Mouse (Mus musculus): ENCODE data around the gene Gm42688. TPM values are rescaled to one million over a fixed set of nuclear protein-coding genes. Genes with fewer than 3 reads are reported as not detected.
"Not testable (repeated sequence)": the region's sequence is repeated elsewhere in the genome, so short reads cannot be mapped to it uniquely, and the experiment has no call there.

The Gm42688 gene
- polyA plus RNA-seq, 1 experiment, result 4.4 TPM

- Histone ChIP-seq H3K4me1 (ENCODE audit: control insufficient read depth, insufficient read depth, low read length) (no peaks in the 10 kb centered on the region), H3K36me3 (ENCODE audit: control insufficient read depth, insufficient read depth, low read length) (no peaks in the 10 kb centered on the region), H3K4me3 (ENCODE audit: insufficient read depth, low read depth, low read length) (no peak overlapping the region), H3K27ac (ENCODE audit: insufficient read depth, low read depth, low read length) (no peak overlapping the region), H3K27me3 (replicated peaks; ENCODE audit: control insufficient read depth, insufficient read depth, low read length) (no peaks in the 10 kb centered on the region)
- no peak for DNase-seq
- TF ChIP-seq CTCF (conservative IDR thresholded peaks at IDR 0.05; ENCODE audit: insufficient read depth, insufficient read length, low read depth, low read length), result no peak
- TF ChIP-seq POLR2A (IDR thresholded peaks at IDR 0.05; ENCODE audit: low read depth, low read length), result no peak
- WGBS, result 79% methylated on average over 12 of the region's 12 CpGs
Measured at GRCm38 (mm10) chr6:83153038-83153437, 51.6 kb downstream of the Gm42688 start.

- no peaks in the 10 kb centered on the region for H3K4me1 ChIP-seq (ENCODE audit: control insufficient read depth, insufficient read depth, low read length)
- H3K27me3 ChIP-seq (replicated peaks; ENCODE audit: control insufficient read depth, insufficient read depth, low read length), result no peaks in the 10 kb centered on the region
- H3K36me3 ChIP-seq (ENCODE audit: control insufficient read depth, insufficient read depth, low read length), result no peaks in the 10 kb centered on the region
- no peak for TF ChIP-seq CTCF (conservative IDR thresholded peaks at IDR 0.05; ENCODE audit: insufficient read depth, insufficient read length, low read depth, low read length)
- TF ChIP-seq POLR2A (IDR thresholded peaks at IDR 0.05; ENCODE audit: low read depth, low read length), result no peak
- no peak overlapping the region for H3K4me3 ChIP-seq (ENCODE audit: insufficient read depth, low read depth, low read length)
- H3K27ac ChIP-seq (ENCODE audit: insufficient read depth, low read depth, low read length), result no peak overlapping the region
- 59% methylated on average over 5 of the region's 5 CpGs for WGBS
- no peak for DNase-seq
Measured at GRCm38 (mm10) chr6:83153485-83153884, 52.1 kb downstream of the Gm42688 start.

- no peak overlapping the region for H3K27ac ChIP-seq (ENCODE audit: insufficient read depth, low read depth, low read length)
- WGBS, result 13% methylated on average over 23 of the region's 23 CpGs
- no peaks in the 10 kb centered on the region for H3K27me3 ChIP-seq (replicated peaks; ENCODE audit: control insufficient read depth, insufficient read depth, low read length)
- TF ChIP-seq CTCF (conservative IDR thresholded peaks at IDR 0.05; ENCODE audit: insufficient read depth, insufficient read length, low read depth, low read length) (no peak), POLR2A (IDR thresholded peaks at IDR 0.05; ENCODE audit: low read depth, low read length) (no peak)
- no peaks in the 10 kb centered on the region for H3K4me1 ChIP-seq (ENCODE audit: control insufficient read depth, insufficient read depth, low read length)
- no peaks in the 10 kb centered on the region for H3K36me3 ChIP-seq (ENCODE audit: control insufficient read depth, insufficient read depth, low read length)
- no peak for DNase-seq
- H3K4me3 ChIP-seq (ENCODE audit: insufficient read depth, low read depth, low read length), result peak overlapping the region; percentile 68
Measured at GRCm38 (mm10) chr6:83155552-83156238, 54.3 kb downstream of the Gm42688 start.

GRCm38 (mm10) chr6:83156259-83156684, 54.9 kb downstream of the Gm42688 start, which contains the start of the genes Wdr54 and 1700003E16Rik:
TSS of gene Wdr54 (minus strand) at chr6:83156397.
TSS of gene 1700003E16Rik (plus strand) at chr6:83156404.
- DNase-seq, result peak; percentile 64
- H3K27ac ChIP-seq (ENCODE audit: insufficient read depth, low read depth, low read length), result no peak within 1 kb of the TSS
- H3K36me3 ChIP-seq (ENCODE audit: control insufficient read depth, insufficient read depth, low read length), result no peaks in the 10 kb centered on the region
- no peaks in the 10 kb centered on the region for H3K27me3 ChIP-seq (replicated peaks; ENCODE audit: control insufficient read depth, insufficient read depth, low read length)
- WGBS, result 2% methylated on average over 32 of the region's 32 CpGs
- TF ChIP-seq POLR2A (IDR thresholded peaks at IDR 0.05; ENCODE audit: low read depth, low read length) (no peak), CTCF (conservative IDR thresholded peaks at IDR 0.05; ENCODE audit: insufficient read depth, insufficient read length, low read depth, low read length) (no peak)
- H3K4me1 ChIP-seq (ENCODE audit: control insufficient read depth, insufficient read depth, low read length), result no peaks in the 10 kb centered on the region
- peak within 1 kb of the TSS; percentile 68 for H3K4me3 ChIP-seq (ENCODE audit: insufficient read depth, low read depth, low read length)

- H3K27me3 ChIP-seq (replicated peaks; ENCODE audit: control insufficient read depth, insufficient read depth, low read length); H3K27ac ChIP-seq (ENCODE audit: insufficient read depth, low read depth, low read length); H3K36me3 ChIP-seq (ENCODE audit: control insufficient read depth, insufficient read depth, low read length); H3K4me1 ChIP-seq (ENCODE audit: control insufficient read depth, insufficient read depth, low read length); H3K4me3 ChIP-seq (ENCODE audit: insufficient read depth, low read depth, low read length): not testable (repeated sequence)
- peak; percentile 33 for DNase-seq
- whole genome bisulfite sequencing, result 20% methylated on average over 3 of the region's 3 CpGs
- 0 out of 2 replicates have a peak, but pooled peaks have one; percentile 3 for TF ChIP-seq CTCF (conservative IDR thresholded peaks at IDR 0.05; ENCODE audit: insufficient read depth, insufficient read length, low read depth, low read length)
Measured at GRCm38 (mm10) chr6:83159456-83159855, 58.0 kb downstream of the Gm42688 start.

Other genes starting within 250 kb of the Gm42688 start
- gene Sema4f, start 161.8 kb upstream of the Gm42688 start, polyA plus RNA-seq (2012; rRNA removed), result 0.12 and 0.28 TPM in 2 replicates
- gene M1ap, start 154.7 kb upstream of the Gm42688 start, polyA plus RNA-seq (2012; rRNA removed), result 0.16 and 0.22 TPM in 2 replicates
- gene Dok1, start 68.1 kb upstream of the Gm42688 start, polyA plus RNA-seq (2012; rRNA removed), result 4.3 and 4.5 TPM in 2 replicates
- gene Loxl3, start 67.4 kb upstream of the Gm42688 start, polyA plus RNA-seq (2012; rRNA removed), result 3.1 and 3.6 TPM in 2 replicates
- 442 and 596 TPM in 2 replicates for gene Aup1, start 47.1 kb upstream of the Gm42688 start, polyA plus RNA-seq (2012; rRNA removed)
- gene Htra2, start 46.3 kb upstream of the Gm42688 start, polyA plus RNA-seq (2012; rRNA removed), result 39.6 and 40.2 TPM in 2 replicates
- gene Dqx1, start 43.8 kb upstream of the Gm42688 start, polyA plus RNA-seq (2012; rRNA removed), result 8.8 and 11.0 TPM in 2 replicates
- gene Tlx2, start 31.3 kb upstream of the Gm42688 start, polyA plus RNA-seq (2012; rRNA removed), result 0.34 and 0.36 TPM in 2 replicates
- gene Pcgf1, start 23.7 kb upstream of the Gm42688 start, polyA plus RNA-seq (2012; rRNA removed), result 18.6 and 20.5 TPM in 2 replicates
- gene Lbx2, start 15.2 kb upstream of the Gm42688 start, polyA plus RNA-seq (2012; rRNA removed), result 1.4 and 2.5 TPM in 2 replicates
- gene Ccdc142, start within 50 bp of the Gm42688 start, polyA plus RNA-seq (2012; rRNA removed), result 3.0 and 5.9 TPM in 2 replicates
- 91.1 and 91.7 TPM in 2 replicates for gene Mrpl53, start 7.4 kb downstream of the Gm42688 start, polyA plus RNA-seq (2012; rRNA removed)
- gene Mogs, start 13.9 kb downstream of the Gm42688 start, polyA plus RNA-seq (2012; rRNA removed), result 35.5 and 42.3 TPM in 2 replicates
- gene Wbp1, start 19.9 kb downstream of the Gm42688 start, polyA plus RNA-seq (2012; rRNA removed), result 203 and 259 TPM in 2 replicates
- gene Ino80b, start 23.8 kb downstream of the Gm42688 start, polyA plus RNA-seq (2012; rRNA removed), result 19.0 and 29.8 TPM in 2 replicates
- gene Rtkn, start 33.8 kb downstream of the Gm42688 start, polyA plus RNA-seq (2012; rRNA removed), result 73.6 and 96.1 TPM in 2 replicates
- gene Wdr54, start 54.8 kb downstream of the Gm42688 start, polyA plus RNA-seq (2012; rRNA removed), result 4.4 and 4.7 TPM in 2 replicates
- 1.4 and 1.6 TPM in 2 replicates for gene 1700003E16Rik, start 54.8 kb downstream of the Gm42688 start, polyA plus RNA-seq (2012; rRNA removed)
- gene Dctn1, start 64.3 kb downstream of the Gm42688 start, polyA plus RNA-seq (2012; rRNA removed), result 93.1 and 117 TPM in 2 replicates
- 3.3 TPM in 2 replicates for gene Slc4a5, start 118.2 kb downstream of the Gm42688 start, polyA plus RNA-seq (2012; rRNA removed)
- gene Mthfd2, start 224.3 kb downstream of the Gm42688 start, polyA plus RNA-seq (2012; rRNA removed), result 2.3 and 2.4 TPM in 2 replicates
- 17.9 and 23.5 TPM in 2 replicates for gene Mob1a, start 224.4 kb downstream of the Gm42688 start, polyA plus RNA-seq (2012; rRNA removed)
- 85.2 and 125 TPM in 2 replicates for gene Bola3, start 247.5 kb downstream of the Gm42688 start, polyA plus RNA-seq (2012; rRNA removed)